Mouse (Mus musculus) lung, embryonic 15.5 days (tissue): ENCODE measurements around the gene Nek9. TPM values are rescaled to one million over a fixed set of nuclear protein-coding genes. Genes with fewer than 3 reads are reported as not detected.

Source experiments
- ATAC-seq: fragments of 200-750 bp; cut with Nextera tagmentation; 2 replicates; pipeline ENCODE4 v1.8.0; 2017; ENCODE audit warnings: moderate number of reproducible peaks, borderline replicate concordance; ENCODE audit not compliant: low FRiP score, low TSS enrichment; ENCODE audit errors: extremely low read depth
- H3K27ac ChIP-seq: fragments of 300-500 bp; sonication (generic); 2 replicates; pipeline ENCODE4 v1.5.1; 2015; ENCODE audit warnings: moderate library complexity, mild to moderate bottlenecking, inconsistent platforms
- H3K27me3 ChIP-seq: fragments of 300-500 bp; sonication (generic); 2 replicates; pipeline ENCODE4 v1.6.1; 2015; ENCODE audit warnings: inconsistent platforms
- H3K36me3 ChIP-seq: fragments of 300-500 bp; sonication (generic); 2 replicates; pipeline ENCODE4 v1.6.1; 2015; ENCODE audit warnings: inconsistent platforms
- H3K4me1 ChIP-seq: fragments of 300-500 bp; sonication (generic); 2 replicates; pipeline ENCODE4 v1.6.1; 2015; ENCODE audit warnings: inconsistent platforms
- H3K4me2 ChIP-seq: fragments of 300-500 bp; sonication (generic); 2 replicates; pipeline ENCODE4 v1.6.1; 2015; ENCODE audit warnings: inconsistent platforms, mild to moderate bottlenecking, moderate library complexity
- H3K4me3 ChIP-seq: fragments of 300-500 bp; sonication (generic); 2 replicates; pipeline ENCODE4 v1.5.1; 2015; ENCODE audit warnings: mild to moderate bottlenecking, inconsistent platforms
- H3K9ac ChIP-seq: fragments of 300-500 bp; sonication (generic); 2 replicates; pipeline ENCODE4 v1.6.1; 2015; ENCODE audit warnings: inconsistent platforms
- H3K9me3 ChIP-seq: fragments of 300-500 bp; sonication (generic); 2 replicates; pipeline ENCODE4 v1.6.1; 2016; ENCODE audit warnings: inconsistent platforms
- WGBS: fragments of 180-500 bp; shearing (Covaris S2); methylation state at CpG from one replicate; pipeline ENCODE4 v1.1.7; 2015; 5-methylcytosine and 5-hydroxymethylcytosine counted together
- polyA plus RNA-seq: library from polyadenylated mRNA; unstranded; fragments of >200 nt; fragmentation: Nextera tagmentation; extraction: Ambion mirVana; gene quantifications from 2 replicates; pipeline ENCODE4 v1.2.1, GENCODE M21; 2015

The Nek9 gene
- polyA plus RNA-seq, 1 experiment from 2014 or later = 21.1 TPM

DNA sequence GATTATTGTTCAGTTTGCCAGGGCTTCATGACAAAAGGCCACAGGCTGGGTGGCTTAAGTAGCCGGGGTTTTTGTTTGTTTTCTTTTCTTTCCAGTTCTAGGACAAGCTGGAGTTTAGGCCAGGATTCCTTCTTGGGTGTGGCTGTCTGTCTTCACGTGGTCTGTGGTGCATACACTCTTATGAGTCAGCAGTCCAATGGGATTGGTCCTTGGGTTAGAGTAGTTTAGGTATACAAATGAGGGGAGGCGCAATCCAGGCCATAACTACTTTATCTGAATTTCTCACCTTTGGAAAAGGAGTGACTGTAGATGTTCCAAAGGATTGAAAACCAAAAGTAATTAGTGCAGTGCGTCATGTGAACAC is 67.3 kb downstream of the Nek9 start:
- Histone ChIP-seq H3K4me1 (peaks cover 10% of the 10 kb centered on the region), H3K9ac (no peak overlapping the region), H3K27ac (no peak overlapping the region), H3K27me3 (no peaks in the 10 kb centered on the region), H3K4me3 (no peak overlapping the region), H3K9me3 (no peaks in the 10 kb centered on the region), H3K36me3 (peaks cover 8% of the 10 kb centered on the region; the same call in 1 of the 2 replicates), H3K4me2 (no peak overlapping the region)
- ATAC-seq = no peak
- 64% methylated on average over 4 of the region's 4 CpGs for WGBS

DNA sequence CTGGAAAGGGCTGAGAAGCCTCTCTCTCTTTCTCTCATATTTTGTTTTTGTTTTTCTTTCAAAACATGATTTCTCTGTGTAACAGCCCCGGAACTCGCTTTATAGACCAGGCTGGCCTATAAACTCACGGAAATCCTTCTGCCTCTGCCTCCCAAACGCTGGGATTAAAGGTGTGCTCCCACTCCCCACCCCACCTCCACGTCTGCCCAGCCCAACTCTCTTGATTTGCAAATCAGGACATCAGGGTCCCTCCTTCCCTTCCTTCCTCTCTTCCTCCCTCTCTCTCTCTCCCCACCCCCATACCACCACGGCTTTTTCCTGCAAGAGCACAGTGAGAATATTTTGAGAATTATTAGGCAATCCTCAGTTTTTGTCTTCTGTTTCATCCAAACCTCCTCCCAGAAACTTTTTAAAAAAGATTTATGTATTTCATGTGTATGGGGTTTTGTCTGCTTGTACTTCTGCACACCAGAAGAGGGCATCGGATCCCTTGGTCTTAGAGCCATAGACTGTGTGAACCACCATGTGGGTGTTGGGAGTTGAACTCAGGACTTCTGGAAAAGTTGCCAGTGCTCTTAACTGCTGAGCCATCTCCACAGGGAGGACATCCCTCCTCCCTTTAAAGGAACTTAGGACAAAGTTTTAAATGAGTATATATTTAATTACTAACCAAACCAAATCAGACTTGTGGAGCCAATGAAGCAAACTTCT is 67.9 kb downstream of the Nek9 start:
- peaks cover 8% of the 10 kb centered on the region; the same call in 1 of the 2 replicates for H3K36me3 ChIP-seq
- H3K9me3 ChIP-seq = no peaks in the 10 kb centered on the region
- H3K27ac ChIP-seq = no peak overlapping the region
- no peaks in the 10 kb centered on the region for H3K27me3 ChIP-seq
- H3K4me1 ChIP-seq = peaks cover 10% of the 10 kb centered on the region
- 74% methylated on average over 7 of the region's 7 CpGs for WGBS
- H3K9ac ChIP-seq = no peak overlapping the region
- no peak for ATAC-seq
- H3K4me3 ChIP-seq = no peak overlapping the region
- H3K4me2 ChIP-seq = no peak overlapping the region

DNA sequence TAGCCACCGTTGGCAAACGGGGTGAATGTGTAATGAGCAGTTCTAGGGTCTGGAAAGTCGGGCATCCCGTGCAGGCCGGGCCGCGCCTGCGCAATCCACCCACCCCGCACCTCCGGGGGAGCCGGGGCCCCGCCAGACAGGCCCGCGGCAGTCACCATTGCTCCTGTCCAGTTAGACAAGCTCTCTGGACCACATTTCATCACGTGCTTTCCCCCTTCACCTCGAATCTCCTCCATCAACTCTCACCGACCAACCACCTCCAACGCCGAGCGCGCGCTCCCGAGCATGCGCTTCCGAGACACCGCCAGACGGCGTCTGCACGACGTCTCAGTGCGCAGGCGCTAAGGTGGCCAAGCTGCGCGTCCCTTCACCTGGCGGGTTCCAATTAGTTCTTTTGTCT is 68.8 kb downstream of the Nek9 start, which contains the start of gene Mlh3:
Gene Mlh3, minus strand, starts transcription at position 281 of the 400 bp plus-strand sequence.
- Histone ChIP-seq H3K4me3 (peak within 1 kb of the TSS; percentile 61), H3K9ac (peak within 1 kb of the TSS; percentile 70), H3K27ac (peak within 1 kb of the TSS; percentile 74), H3K4me2 (peak within 1 kb of the TSS; percentile 72), H3K36me3 (peaks cover 5% of the 10 kb centered on the region; the same call in 1 of the 2 replicates), H3K27me3 (no peaks in the 10 kb centered on the region), H3K4me1 (peaks cover 18% of the 10 kb centered on the region), H3K9me3 (no peaks in the 10 kb centered on the region)
- ATAC-seq = peak; percentile 82
- 2% methylated on average over 35 of the region's 35 CpGs for WGBS

DNA sequence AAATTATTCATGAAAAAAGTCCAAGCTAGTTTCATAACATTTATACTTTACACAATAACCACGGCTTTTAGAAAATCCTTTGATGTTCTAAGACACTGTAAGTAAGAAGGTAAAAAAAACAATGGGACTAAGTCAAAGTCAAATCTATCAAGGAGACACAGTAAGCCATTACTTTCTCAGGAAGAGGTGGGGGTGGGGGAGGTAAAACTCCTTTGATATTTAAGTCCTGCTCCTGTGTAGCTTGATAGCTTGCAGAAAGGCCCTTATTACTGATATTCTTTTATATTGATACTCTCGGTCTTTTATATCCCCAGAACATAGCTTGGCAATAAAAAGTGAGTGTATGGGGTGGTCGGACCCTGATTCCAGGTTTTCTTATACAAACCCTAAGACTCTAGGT is 69.3 kb downstream of the Nek9 start:
- Histone ChIP-seq H3K9me3 (no peaks in the 10 kb centered on the region), H3K4me1 (peaks cover 22% of the 10 kb centered on the region), H3K27me3 (no peaks in the 10 kb centered on the region), H3K36me3 (peaks cover 2% of the 10 kb centered on the region; the same call in 1 of the 2 replicates), H3K4me2 (peak overlapping the region; percentile 72), H3K4me3 (peak overlapping the region; percentile 61), H3K9ac (peak overlapping the region; percentile 70), H3K27ac (peak overlapping the region; percentile 74)
- WGBS = 43% methylated on average over 3 of the region's 3 CpGs
- no peak for ATAC-seq

DNA sequence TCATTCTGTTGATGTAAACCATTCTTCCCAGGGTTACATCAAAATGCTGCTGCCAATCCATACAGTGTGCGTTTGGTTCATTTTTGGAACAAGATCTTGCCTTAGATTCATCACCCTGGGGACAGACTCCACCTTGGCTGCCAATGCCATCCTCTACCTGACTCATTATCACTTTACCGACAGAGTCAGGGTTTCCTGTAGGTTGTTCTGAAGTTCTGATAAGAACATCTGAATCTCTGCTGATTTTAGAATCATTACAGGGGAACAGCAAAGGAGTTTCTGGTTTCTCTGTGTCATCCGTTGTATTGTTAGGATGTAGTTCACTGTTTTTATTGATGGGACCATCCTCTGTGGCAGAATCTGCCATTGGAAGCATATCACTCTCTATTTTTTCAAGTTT is 72.9 kb downstream of the Nek9 start:
- no peak overlapping the region for H3K9ac ChIP-seq
- H3K36me3 ChIP-seq = no peaks in the 10 kb centered on the region
- H3K4me2 ChIP-seq = no peak overlapping the region
- no peaks in the 10 kb centered on the region for H3K27me3 ChIP-seq
- WGBS = 84% methylated on average over 3 of the region's 3 CpGs
- no peaks in the 10 kb centered on the region for H3K9me3 ChIP-seq
- H3K4me1 ChIP-seq = peaks cover 28% of the 10 kb centered on the region
- H3K27ac ChIP-seq = no peak overlapping the region
- no peak overlapping the region for H3K4me3 ChIP-seq
- ATAC-seq = no peak

DNA sequence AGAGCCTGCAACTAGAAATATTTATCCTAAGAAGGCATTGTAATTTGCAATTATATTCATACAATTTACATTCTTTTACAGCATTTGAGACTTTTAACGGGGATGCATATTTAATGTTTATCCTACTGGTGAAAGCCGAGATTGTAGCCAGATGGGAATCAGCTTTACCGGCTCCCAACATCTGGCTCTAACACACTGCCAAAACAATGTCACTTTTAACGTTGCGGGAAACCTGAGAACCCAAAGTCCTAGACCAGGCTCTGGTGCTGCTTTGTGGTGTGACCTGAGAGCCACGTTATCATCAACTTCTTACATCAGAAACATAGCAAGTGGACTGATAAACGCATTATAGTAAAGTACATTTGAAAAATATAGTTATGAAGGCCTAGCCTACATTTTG is 74.2 kb downstream of the Nek9 start:
- Histone ChIP-seq H3K36me3 (no peaks in the 10 kb centered on the region), H3K9me3 (no peaks in the 10 kb centered on the region), H3K27ac (peak overlapping the region; percentile 39; the same call in 1 of the 2 replicates), H3K4me1 (peaks cover 27% of the 10 kb centered on the region), H3K4me2 (no peak overlapping the region), H3K27me3 (no peaks in the 10 kb centered on the region), H3K4me3 (no peak overlapping the region), H3K9ac (no peak overlapping the region)
- WGBS = 27% methylated on average over 7 of the region's 7 CpGs
- no peak for ATAC-seq

DNA sequence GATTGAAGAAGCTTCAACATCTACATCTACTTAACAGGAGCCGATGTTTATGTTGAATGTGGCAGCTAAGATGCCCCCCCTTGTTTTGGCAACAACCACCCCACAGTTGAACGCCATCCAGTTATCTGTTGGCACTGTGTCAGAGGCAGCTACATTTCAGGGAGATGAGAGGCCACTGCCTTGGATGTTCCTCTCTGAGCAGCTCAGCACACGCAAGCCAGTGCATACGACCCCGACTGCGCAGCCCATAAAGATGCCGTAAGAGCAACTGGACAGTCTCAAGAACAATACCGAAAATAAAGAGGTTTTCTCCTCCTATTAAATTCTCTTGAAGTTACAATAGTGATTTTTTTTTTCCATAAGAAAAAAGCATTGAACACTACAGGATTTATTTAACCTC is 74.6 kb downstream of the Nek9 start:
- H3K4me2 ChIP-seq = peak overlapping the region; percentile 7; the same call in 1 of the 2 replicates
- H3K27ac ChIP-seq = peak overlapping the region; percentile 21
- ATAC-seq = peak; percentile 77; the same call in 1 of the 2 replicates

DNA sequence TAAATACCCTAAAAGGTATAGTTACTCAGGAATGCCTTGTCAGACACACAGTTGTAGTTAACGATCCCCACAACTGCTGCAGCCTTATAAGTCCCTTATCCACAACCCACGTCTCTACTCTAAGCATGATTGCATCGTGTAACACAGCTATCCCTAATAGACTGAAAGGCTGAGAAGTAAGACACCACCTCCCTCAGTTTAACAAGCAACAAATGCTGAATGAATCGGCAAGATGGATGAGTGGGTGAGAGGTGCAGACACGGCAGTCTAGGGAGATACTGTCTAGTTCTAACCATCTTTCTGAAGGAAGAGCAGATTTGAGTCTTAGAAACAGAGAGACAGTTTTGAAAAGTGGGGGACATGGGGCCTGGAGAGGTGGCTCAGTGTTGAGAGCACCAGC is 76.0 kb downstream of the Nek9 start:
- H3K27me3 ChIP-seq = no peaks in the 10 kb centered on the region
- H3K4me2 ChIP-seq = no peak overlapping the region
- WGBS = 68% methylated on average over 5 of the region's 5 CpGs
- H3K4me3 ChIP-seq = no peak overlapping the region
- H3K9me3 ChIP-seq = no peaks in the 10 kb centered on the region
- no peak overlapping the region for H3K9ac ChIP-seq
- H3K36me3 ChIP-seq = no peaks in the 10 kb centered on the region
- peaks cover 25% of the 10 kb centered on the region; the same call in 1 of the 2 replicates for H3K4me1 ChIP-seq
- no peak for ATAC-seq
- H3K27ac ChIP-seq = peak overlapping the region; percentile 52; the same call in 1 of the 2 replicates

More for the DNA sequence above, 74.6 kb downstream of the Nek9 start:
- H3K9ac ChIP-seq = no peak overlapping the region
- H3K9me3 ChIP-seq = no peaks in the 10 kb centered on the region
- H3K27me3 ChIP-seq = no peaks in the 10 kb centered on the region
- 49% methylated on average over 8 of the region's 8 CpGs for WGBS
- no peaks in the 10 kb centered on the region for H3K36me3 ChIP-seq
- H3K4me3 ChIP-seq = no peak overlapping the region
- H3K4me1 ChIP-seq = peaks cover 25% of the 10 kb centered on the region; the same call in 1 of the 2 replicates

DNA sequence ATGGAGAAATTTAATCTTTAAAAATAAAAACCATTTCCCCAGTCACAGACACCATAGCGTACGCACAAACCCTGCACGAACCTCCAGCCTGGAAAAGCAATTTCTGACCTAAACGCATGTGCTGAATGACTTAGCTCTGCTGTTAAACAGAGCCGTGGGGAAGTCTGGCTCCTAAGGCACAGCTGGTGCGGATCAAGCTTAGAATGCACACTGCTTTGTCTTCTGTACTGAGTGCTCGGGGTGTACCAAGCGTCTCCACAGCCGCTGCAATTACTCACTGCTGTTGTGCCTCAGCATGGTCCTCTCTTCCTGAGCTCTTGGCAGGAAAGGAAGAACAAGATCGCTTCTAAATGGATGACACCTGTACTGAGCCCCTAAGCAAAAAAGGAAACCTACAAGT is 76.7 kb downstream of the Nek9 start:
- no peak overlapping the region for H3K4me2 ChIP-seq
- H3K9me3 ChIP-seq = no peaks in the 10 kb centered on the region
- peak overlapping the region; percentile 52; the same call in 1 of the 2 replicates for H3K27ac ChIP-seq
- no peak overlapping the region for H3K4me3 ChIP-seq
- H3K36me3 ChIP-seq = no peaks in the 10 kb centered on the region
- WGBS = 44% methylated on average over 10 of the region's 10 CpGs
- H3K4me1 ChIP-seq = peaks cover 29% of the 10 kb centered on the region; the same call in 1 of the 2 replicates
- H3K9ac ChIP-seq = no peak overlapping the region
- peak; percentile 85 for ATAC-seq
- H3K27me3 ChIP-seq = no peaks in the 10 kb centered on the region

DNA sequence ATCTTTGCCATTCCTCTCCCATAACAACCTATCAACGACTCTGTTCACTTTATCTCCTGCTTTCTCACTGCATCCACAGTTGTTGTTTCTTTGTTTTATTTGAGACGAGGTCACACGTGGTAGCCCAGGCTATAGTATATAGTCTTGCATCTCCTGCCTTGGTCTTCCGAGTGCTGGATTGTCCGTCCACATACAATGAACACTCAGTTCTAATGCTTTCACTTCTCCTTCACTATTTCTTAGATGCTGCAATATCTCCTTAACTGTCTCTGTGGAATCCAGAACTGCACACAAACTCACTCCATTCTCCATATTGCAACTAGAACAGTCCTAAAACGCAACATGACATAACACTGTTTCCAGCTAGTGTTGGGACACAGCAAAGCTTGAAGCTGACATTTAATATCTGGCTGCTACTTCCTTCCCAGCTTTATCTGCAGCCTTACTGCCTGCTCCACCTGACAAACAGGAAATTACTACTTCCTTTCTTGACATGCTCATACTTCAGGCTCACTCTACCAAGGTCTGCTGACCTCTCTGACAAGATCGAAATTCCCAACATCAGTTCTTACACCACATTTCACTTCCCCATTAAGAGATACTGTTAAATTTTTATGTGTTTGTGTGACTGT is 82.0 kb downstream of the Nek9 start:
- 60% methylated on average over 7 of the region's 7 CpGs for WGBS
- Histone ChIP-seq H3K4me1 (peaks cover 7% of the 10 kb centered on the region; the same call in 1 of the 2 replicates), H3K9me3 (no peaks in the 10 kb centered on the region), H3K27me3 (no peaks in the 10 kb centered on the region), H3K4me3 (no peak overlapping the region), H3K4me2 (no peak overlapping the region), H3K9ac (no peak overlapping the region), H3K36me3 (no peaks in the 10 kb centered on the region), H3K27ac (0 out of 2 replicates have a peak overlapping the region, but pooled peaks have one; percentile 9)
- no peak for ATAC-seq

DNA sequence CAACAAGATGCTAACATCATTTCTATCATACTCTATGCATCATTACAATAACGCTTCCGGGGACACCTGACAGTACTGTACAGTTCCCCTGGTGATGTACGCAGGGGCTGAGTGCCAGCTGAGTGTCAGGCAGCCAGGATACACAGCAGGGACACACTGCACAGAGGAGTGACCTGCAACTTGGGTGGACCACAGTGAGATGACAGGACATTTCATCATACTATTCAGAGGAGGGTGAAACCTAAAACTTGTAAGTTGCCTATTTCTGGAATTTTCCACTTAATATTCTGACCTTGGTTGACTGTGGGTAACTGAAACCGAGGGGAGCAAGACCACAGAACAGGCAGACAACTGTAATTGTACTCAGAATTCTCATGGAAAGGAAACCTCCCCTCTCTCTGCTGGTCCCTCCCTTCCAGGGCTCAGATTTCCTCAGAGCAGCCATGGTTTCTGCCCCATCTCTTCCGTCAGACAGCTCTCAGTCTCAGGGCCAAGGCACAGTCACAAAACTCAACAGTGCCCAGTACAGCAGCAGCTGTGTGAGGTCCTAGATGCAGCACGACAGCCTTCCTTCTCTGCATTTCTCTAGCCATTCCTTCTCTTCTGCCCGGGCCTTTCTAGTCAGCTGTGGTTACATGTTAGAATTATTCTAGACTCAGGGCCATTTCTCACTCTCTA is 82.9 kb downstream of the Nek9 start:
- H3K27ac ChIP-seq = peak overlapping the region; percentile 56; the same call in 1 of the 2 replicates
- 59% methylated on average over 7 of the region's 7 CpGs for WGBS
- H3K9ac ChIP-seq = no peak overlapping the region
- no peak overlapping the region for H3K4me3 ChIP-seq
- H3K4me1 ChIP-seq = peaks cover 7% of the 10 kb centered on the region; the same call in 1 of the 2 replicates
- no peaks in the 10 kb centered on the region for H3K9me3 ChIP-seq
- no peaks in the 10 kb centered on the region for H3K27me3 ChIP-seq
- no peak; the same call in 1 of the 2 replicates for ATAC-seq
- no peak overlapping the region for H3K4me2 ChIP-seq
- H3K36me3 ChIP-seq = no peaks in the 10 kb centered on the region
